Mouse (Mus musculus): ENCODE results near the gene Coq8a.

DNA sequence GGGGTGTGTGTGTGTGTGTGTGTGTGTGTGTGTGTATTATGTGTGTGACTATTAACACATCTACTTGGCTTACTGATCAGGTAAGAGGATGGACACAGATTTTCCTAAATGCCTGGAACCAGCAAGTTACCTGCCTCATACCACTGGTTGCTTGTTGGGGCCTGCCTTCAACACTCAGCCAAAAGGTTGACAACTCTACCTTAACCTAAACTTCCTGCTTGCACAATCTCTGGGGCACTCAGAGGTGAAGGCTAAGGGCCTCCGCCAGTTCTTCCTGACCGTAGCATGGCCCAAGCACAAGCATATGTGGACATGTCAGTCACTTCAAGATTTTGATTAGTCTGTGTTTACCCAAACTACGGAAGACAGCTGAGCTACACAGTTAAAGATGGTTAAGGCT lies 1.4 kb downstream of the Coq8a start:
- no peak for TF ChIP-seq CTCF (IDR thresholded peaks at IDR 0.05; ENCODE audit: insufficient read depth, low read depth, low read length)
- no peak for TF ChIP-seq POLR2A (IDR thresholded peaks at IDR 0.05; ENCODE audit: insufficient read depth, low read depth, low read length)
